8 mouse cellular contexts compared by ENCODE assay signal in the genomic region with DNA sequence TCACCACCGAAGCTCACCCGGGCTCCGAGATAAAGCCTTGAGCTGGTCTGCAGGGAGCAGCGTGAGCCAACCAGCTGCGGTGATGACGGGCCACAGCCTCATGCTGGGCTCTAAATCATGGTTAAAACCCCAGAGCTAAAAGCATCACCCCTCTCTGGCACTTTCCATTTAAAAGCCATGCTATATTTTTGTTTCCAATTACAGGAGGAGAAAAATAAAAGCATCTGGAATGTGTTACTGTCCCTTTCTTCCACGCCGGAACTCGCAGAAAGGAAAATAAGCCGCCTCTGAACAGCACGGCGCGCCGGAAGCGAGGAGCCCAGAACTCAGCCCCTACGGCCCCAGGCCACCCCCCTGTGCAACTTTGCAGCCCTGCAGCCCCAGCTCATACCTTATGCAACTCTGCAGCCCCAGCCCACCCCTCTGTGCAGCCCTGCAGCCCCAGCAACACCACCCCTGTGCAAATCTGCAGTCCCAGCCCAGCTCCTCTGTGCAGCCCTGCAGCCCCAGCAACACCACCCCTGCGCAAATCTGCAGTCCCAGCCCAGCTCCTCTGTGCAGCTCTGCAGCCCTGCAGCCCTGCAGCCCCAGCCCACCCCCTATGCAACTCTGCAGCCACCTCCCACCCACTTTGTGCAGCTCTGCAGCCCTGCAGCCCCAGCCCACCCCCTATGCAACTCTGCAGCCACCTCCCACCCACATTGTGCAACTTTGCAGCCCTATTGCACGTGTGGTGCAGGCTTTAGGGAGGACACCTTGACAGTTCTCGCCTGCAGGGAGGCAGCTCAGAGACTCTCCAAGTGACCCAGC.
DNase-seq lines count a peak whose midpoint lies in the region; ATAC-seq and TF ChIP-seq lines count a peak whose summit lies in the region.

No protein-coding gene starts in this region.

- WGBS in hindbrain, postnatal 0 days = 31% methylated on average over 19 of the region's 19 CpGs
- 37% methylated on average over 19 of the region's 19 CpGs for WGBS in midbrain, embryonic 10.5 days

- no peak overlapping the region; the same call in 1 of the 2 replicates for H3K9ac ChIP-seq in hindbrain, postnatal 0 days (replicated peaks; ENCODE audit: low read length)

- H3K36me3 ChIP-seq in hindbrain, postnatal 0 days (ENCODE audit: insufficient read depth, low read length) = no peaks in the 10 kb centered on the region
- no peaks in the 10 kb centered on the region for H3K36me3 ChIP-seq in midbrain, embryonic 10.5 days

- no peak overlapping the region for H3K4me3 ChIP-seq in hindbrain, postnatal 0 days (ENCODE audit: low read length)
- H3K4me3 ChIP-seq in midbrain, embryonic 10.5 days = no peak overlapping the region

- peak; percentile 24 to 55 for DNase-seq in urinary bladder, postnatal 4 days (ENCODE audit: low spot score in 2 of 2)
- no peak for DNase-seq in urinary bladder, postnatal 25 days (ENCODE audit: low spot score)
- DNase-seq in gastrocnemius, postnatal 25 days = peak; percentile 65
- no peak for DNase-seq in hindbrain, postnatal 0 days (ENCODE audit: low spot score)
- peak; percentile 47 for DNase-seq in midbrain, embryonic 10.5 days (ENCODE audit: low spot score)
- no peak for DNase-seq in ovary, postnatal 10 days (ENCODE audit: low spot score)
- no peak for DNase-seq in right cerebral cortex, postnatal 36 days (ENCODE audit: low spot score in 2 of 2)

- TF ChIP-seq CTCF in hindbrain, postnatal 0 days (IDR thresholded peaks at IDR 0.05; ENCODE audit: low read depth) = no peak

- 0 out of 2 replicates have a peak overlapping the region, but pooled peaks have one; percentile 5 for H3K4me2 ChIP-seq in hindbrain, postnatal 0 days (ENCODE audit: low read depth, low read length)

- peak overlapping the region; percentile 51; the same call in 1 of the 2 replicates for H3K27ac ChIP-seq in hindbrain, postnatal 0 days
- peak overlapping the region; percentile 59 for H3K27ac ChIP-seq in midbrain, embryonic 10.5 days (replicated peaks)

- no peaks in the 10 kb centered on the region for H3K9me3 ChIP-seq in hindbrain, postnatal 0 days (ENCODE audit: low read length)
- H3K9me3 ChIP-seq in midbrain, embryonic 10.5 days (replicated peaks) = no peaks in the 10 kb centered on the region; the same call in 1 of the 2 replicates

- peak; percentile 45 for ATAC-seq in hindbrain, postnatal 0 days
- no peak for ATAC-seq in inflammation-experienced regulatory T-cells, adult 6 months

- peaks cover 7% of the 10 kb centered on the region; the same call in 1 of the 2 replicates for H3K4me1 ChIP-seq in hindbrain, postnatal 0 days (ENCODE audit: insufficient read depth, low read length)
- H3K4me1 ChIP-seq in midbrain, embryonic 10.5 days = peaks cover 16% of the 10 kb centered on the region

- H3K27me3 ChIP-seq in hindbrain, postnatal 0 days (ENCODE audit: insufficient read depth, low read length) = no peaks in the 10 kb centered on the region
- peaks cover 10% of the 10 kb centered on the region for H3K27me3 ChIP-seq in midbrain, embryonic 10.5 days (ENCODE audit: low read depth, poor library complexity, severe bottlenecking)

Comparison
In these comparisons a context has a peak if more than half of its experiments do, and no peak if none do; other contexts are left out.
1. DNase-seq: peak in urinary bladder, postnatal 4 days (2 of 2), gastrocnemius, postnatal 25 days (single experiment) and midbrain, embryonic 10.5 days (single experiment); none in urinary bladder, postnatal 25 days (single experiment), hindbrain, postnatal 0 days (single experiment), ovary, postnatal 10 days (single experiment) and right cerebral cortex, postnatal 36 days (0 of 2).